Mouse (Mus musculus): Measurements from ENCODE around the gene Ap3d1.

The Ap3d1 gene

GRCm38 (mm10) chr10:80703643-80704042 is 38.4 kb downstream of the Ap3d1 start:
- no peak for DNase-seq (ENCODE audit: low spot score)

GRCm38 (mm10) chr10:80702536-80703390 is 39.3 kb downstream of the Ap3d1 start:
- peak; percentile 96 for DNase-seq (ENCODE audit: low spot score)

- DNase-seq (ENCODE audit: low spot score), result peak; percentile 100
Observed at GRCm38 (mm10) chr10:80701721-80702535, 40.1 kb downstream of the Ap3d1 start, which contains the start of the genes Mob3a and Izumo4. Mob3a (minus strand) TSS chr10:80701977. Izumo4 (plus strand) TSS chr10:80702184.

GRCm38 (mm10) chr10:80700732-80701131 is 41.3 kb downstream of the Ap3d1 start:
- DNase-seq (ENCODE audit: low spot score), result no peak

- DNase-seq (ENCODE audit: low spot score), result no peak
Observed at GRCm38 (mm10) chr10:80700038-80700504, 42.0 kb downstream of the Ap3d1 start.

GRCm38 (mm10) chr10:80698605-80699004 is 43.5 kb downstream of the Ap3d1 start:
- no peak for DNase-seq (ENCODE audit: low spot score)

- no peak for DNase-seq (ENCODE audit: low spot score)
Observed at GRCm38 (mm10) chr10:80697812-80698211, 44.3 kb downstream of the Ap3d1 start.

GRCm38 (mm10) chr10:80697393-80697787 is 44.7 kb downstream of the Ap3d1 start:
- no peak for DNase-seq (ENCODE audit: low spot score)

GRCm38 (mm10) chr10:80696502-80697392 is 45.3 kb downstream of the Ap3d1 start:
- no peak for DNase-seq (ENCODE audit: low spot score)

GRCm38 (mm10) chr10:80695801-80696501 is 46.1 kb downstream of the Ap3d1 start:
- DNase-seq (ENCODE audit: low spot score), result peak; percentile 24

- DNase-seq (ENCODE audit: low spot score), result peak; percentile 92
Observed at GRCm38 (mm10) chr10:80695186-80695585, 46.9 kb downstream of the Ap3d1 start.

- no peak for DNase-seq (ENCODE audit: low spot score)
Observed at GRCm38 (mm10) chr10:80694159-80694938, 47.7 kb downstream of the Ap3d1 start.

- no peak for DNase-seq (ENCODE audit: low spot score)
Observed at GRCm38 (mm10) chr10:80693401-80694045, 48.5 kb downstream of the Ap3d1 start.

- peak; percentile 56 for DNase-seq (ENCODE audit: low spot score)
Observed at GRCm38 (mm10) chr10:80692249-80693165, 49.6 kb downstream of the Ap3d1 start.

GRCm38 (mm10) chr10:80687850-80688249 is 54.2 kb downstream of the Ap3d1 start:
- DNase-seq (ENCODE audit: low spot score), result peak; percentile 88

- no peak for DNase-seq (ENCODE audit: low spot score)
Observed at GRCm38 (mm10) chr10:80686617-80687016, 55.4 kb downstream of the Ap3d1 start.

GRCm38 (mm10) chr10:80684984-80685383 is 57.1 kb downstream of the Ap3d1 start:
- DNase-seq (ENCODE audit: low spot score), result no peak

- DNase-seq (ENCODE audit: low spot score), result peak; percentile 88
Observed at GRCm38 (mm10) chr10:80684214-80684613, 57.9 kb downstream of the Ap3d1 start.

- DNase-seq (ENCODE audit: low spot score), result no peak
Observed at GRCm38 (mm10) chr10:80683647-80684046, 58.4 kb downstream of the Ap3d1 start.
